Mouse (Mus musculus) testis, adult 10 weeks (tissue): ENCODE results near the gene Mrgbp. TPM values are rescaled to one million over a fixed set of nuclear protein-coding genes. Genes with fewer than 3 reads are reported as not detected.

Source experiments
- polyA plus RNA-seq: library from polyadenylated mRNA; stranded (reverse); fragments of 350-450 nt; fragmentation: Illumina TruSeq; extraction: RNeasy Lipid Tissue Mini Kit (QIAGEN cat#74804); gene quantifications from one replicate; pipeline ENCODE4 v1.2.3, GENCODE M21; 2014; ENCODE audit warnings: low read depth, low replicate concordance

Gene Mrgbp
- polyA plus RNA-seq: 77.9 TPM

DNA sequence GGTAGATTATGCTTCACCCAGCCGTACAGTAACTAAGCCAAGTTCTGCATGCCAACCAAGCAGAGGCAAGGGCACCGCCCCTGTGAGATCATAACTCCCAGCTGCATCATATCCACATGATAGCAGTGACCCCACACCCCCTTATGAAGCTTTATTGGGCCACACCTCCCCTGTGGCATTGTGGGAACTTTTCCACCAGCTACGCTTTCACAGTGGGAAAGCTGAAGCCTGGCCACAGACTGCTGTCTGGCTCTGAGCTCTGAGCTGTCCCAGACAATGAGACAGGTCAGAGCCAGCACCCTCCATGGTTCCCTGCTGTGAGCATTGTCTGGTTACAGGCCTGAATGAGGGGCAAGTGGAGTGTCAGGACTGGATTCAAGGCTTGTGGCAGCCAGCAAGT, at the start of gene Mrgbp:
TSS of gene Mrgbp (plus strand) at position 303 of the 400 bp plus-strand sequence.

GRCm38 (mm10) chr2:180589123-180589831, 8.2 kb downstream of the Mrgbp start, which contains the start of gene Ogfr:
TSS of gene Ogfr (plus strand) at chr2:180589245.

DNA sequence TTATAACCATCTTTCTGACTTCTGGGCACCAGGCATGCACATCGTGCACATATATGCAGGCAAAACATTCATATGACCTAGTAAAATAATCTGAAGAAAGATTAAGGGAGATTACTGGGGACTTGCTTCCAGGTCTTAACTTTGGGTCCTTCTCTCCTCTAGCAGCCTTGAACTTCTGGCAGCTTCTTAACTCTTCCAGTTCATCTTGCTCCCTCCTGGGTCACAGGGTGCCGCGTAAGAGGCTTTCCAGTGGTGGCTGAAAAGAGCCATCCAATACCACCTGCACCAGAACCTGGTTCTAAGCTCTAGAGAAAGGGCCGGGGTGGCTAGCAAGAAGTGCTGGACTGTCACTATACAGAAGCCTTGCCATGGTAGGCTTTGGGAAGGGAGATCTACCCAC, 16.4 kb downstream of the Mrgbp start, which contains the start of gene Col9a3:
TSS of gene Col9a3 (plus strand) at position 301 of the 400 bp plus-strand sequence.

Other genes with a start within 250 kb of the Mrgbp start
- gene Gata5, start 246.6 kb upstream of the Mrgbp start, polyA plus RNA-seq: 0.06 TPM
- gene Slco4a1, start 125.1 kb upstream of the Mrgbp start, polyA plus RNA-seq: not detected
- 0.11 TPM for gene Ntsr1, start 81.3 kb upstream of the Mrgbp start, polyA plus RNA-seq
- 9.0 TPM for gene Ogfr, start 7.9 kb downstream of the Mrgbp start, polyA plus RNA-seq
- gene Col9a3, start 16.5 kb downstream of the Mrgbp start, polyA plus RNA-seq: 1.1 TPM
- gene Tcfl5, start 61.4 kb downstream of the Mrgbp start, polyA plus RNA-seq: 418 TPM
- gene Dido1, start 128.7 kb downstream of the Mrgbp start, polyA plus RNA-seq: 33.7 TPM
- 39.3 TPM for gene Gid8, start 128.8 kb downstream of the Mrgbp start, polyA plus RNA-seq
- 1.4 TPM for gene Slc17a9, start 144.0 kb downstream of the Mrgbp start, polyA plus RNA-seq
- gene Bhlhe23, start 195.6 kb downstream of the Mrgbp start, polyA plus RNA-seq: not detected